Mouse (Mus musculus) ES-E14 (cell line): ENCODE data around the gene Ggcx. TPM values are rescaled to one million over a fixed set of nuclear protein-coding genes. Genes with fewer than 3 reads are reported as not detected.

Experiments
- DNase-seq: peaks from one replicate; pipeline ENCODE4 v3.0.0-alpha.2; 2013; ENCODE audit warnings: low read depth, low spot score
- H3K27ac ChIP-seq: 2 replicates; pipeline ENCODE4 v1.5.1; 2012; ENCODE audit warnings: low read depth, mild to moderate bottlenecking, low read length, moderate library complexity, mixed read lengths; ENCODE audit not compliant: poor library complexity, insufficient read depth, severe bottlenecking
- H3K36me3 ChIP-seq: 2 replicates; pipeline ENCODE4 v1.6.1; 2012; ENCODE audit warnings: mild to moderate bottlenecking, low read length, moderate library complexity, mixed read lengths; ENCODE audit not compliant: control insufficient read depth, poor library complexity, insufficient read depth, severe bottlenecking
- H3K4me1 ChIP-seq, 2 experiments: fragments of 150-350 bp in 1 of 2; sonication (generic) in 1 of 2; 2 replicates each; pipeline ENCODE4 v1.6.1; 2012; ENCODE audit warnings: low read length in 2 of 2, mild to moderate bottlenecking in 1 of 2, mixed read lengths in 1 of 2; ENCODE audit not compliant: control insufficient read depth in 2 of 2, insufficient read depth in 2 of 2, poor library complexity in 1 of 2
- H3K4me3 ChIP-seq, 2 experiments: fragments of 150-350 bp in 1 of 2; sonication (generic) in 1 of 2; 2 replicates each; pipeline ENCODE4 v1.5.1; 2012; ENCODE audit warnings: low read length in 2 of 2, low read depth in 1 of 2, mild to moderate bottlenecking in 1 of 2, mixed read lengths in 1 of 2; ENCODE audit not compliant: insufficient read depth in 1 of 2, poor library complexity in 1 of 2, severe bottlenecking in 1 of 2
- H3K9ac ChIP-seq: 2 replicates; pipeline ENCODE4 v1.6.1; 2012; ENCODE audit warnings: low read depth, mild to moderate bottlenecking, low read length, mixed read lengths; ENCODE audit not compliant: poor library complexity, insufficient read depth, severe bottlenecking
- H3K9me3 ChIP-seq: fragments of 150-350 bp; sonication (generic); 2 replicates; pipeline ENCODE4 v1.6.1; 2012; ENCODE audit warnings: low read depth, mild to moderate bottlenecking, low read length; ENCODE audit not compliant: control insufficient read depth, insufficient read depth
- CHD2 ChIP-seq: IDR thresholded peaks from 2 replicates; pipeline ENCODE4 v1.6.1; 2014; ENCODE audit warnings: mild to moderate bottlenecking, low read depth, low read length, inconsistent platforms
- HCFC1 ChIP-seq: IDR thresholded peaks from 2 replicates; pipeline ENCODE4 v1.6.1; 2012; ENCODE audit warnings: low read length, inconsistent platforms, borderline replicate concordance; ENCODE audit not compliant: insufficient read depth
- MAFK ChIP-seq: IDR thresholded peaks from 2 replicates; pipeline ENCODE4 v1.6.1; 2014; ENCODE audit warnings: mild to moderate bottlenecking, low read depth, low read length, inconsistent platforms; ENCODE audit not compliant: insufficient read depth
- ZC3H11A ChIP-seq: IDR thresholded peaks from 2 replicates; pipeline ENCODE4 v1.6.1; 2012; ENCODE audit warnings: low read depth, mild to moderate bottlenecking, inconsistent platforms, low read length, borderline replicate concordance
- ZNF384 ChIP-seq: IDR thresholded peaks from 2 replicates; pipeline ENCODE4 v1.6.1; 2012; ENCODE audit warnings: low read depth, low read length, inconsistent platforms
- in situ Hi-C, 2 experiments: fragments of 600-800 bp; cut with MboI; formaldehyde crosslinking; loops; one replicate each; pipeline ENCODE4 v1.15.1; 2025; ENCODE audit warnings: low sequenced_read_pairs in 2 of 2, inconsistent platforms in 1 of 2; ENCODE audit not compliant: unreplicated experiment in 2 of 2
- total RNA-seq: library from RNA; depleted of rRNA; stranded (reverse); fragments of 300-350 nt; gene quantifications from 2 replicates; pipeline ENCODE4 v1.2.3, GENCODE M21; 2012

Ggcx gene
- total RNA-seq, 1 experiment = 22.6 TPM

GRCm38 (mm10) chr6:72367460-72367974 lies 46.6 kb upstream of the Ggcx start:
- Histone ChIP-seq H3K9me3 (no peaks in the 10 kb centered on the region), H3K36me3 (no peaks in the 10 kb centered on the region), H3K4me1 (peaks cover 0 to 3% of the 10 kb centered on the region in 2 experiments; a peak in 1 of 4 replicates), H3K9ac (no peak overlapping the region), H3K27ac (no peak overlapping the region), H3K4me3 (no peak overlapping the region)
- no peak for DNase-seq
- TF ChIP-seq CHD2 = no peak
- TF ChIP-seq ZC3H11A = no peak
- TF ChIP-seq ZNF384 = no peak
- no peak for TF ChIP-seq MAFK
- TF ChIP-seq HCFC1 = no peak
- in situ Hi-C loops = no loop called here

- no peak overlapping the region for H3K27ac ChIP-seq
- peak overlapping the region in 1 of 2 experiments; percentile 17; a peak in 1 of 4 replicates for H3K4me3 ChIP-seq
- no peak overlapping the region for H3K9ac ChIP-seq
- H3K4me1 ChIP-seq = peaks cover 0 to 3% of the 10 kb centered on the region in 2 experiments; a peak in 1 of 4 replicates
- TF ChIP-seq ZC3H11A (no peak), CHD2 (no peak), ZNF384 (no peak), HCFC1 (no peak), MAFK (no peak)
- DNase-seq = no peak
- in situ Hi-C loops = no loop called here
- H3K36me3 ChIP-seq = no peaks in the 10 kb centered on the region
- H3K9me3 ChIP-seq = no peaks in the 10 kb centered on the region
Observed at GRCm38 (mm10) chr6:72369557-72369956, 44.6 kb upstream of the Ggcx start.

GRCm38 (mm10) chr6:72370091-72370490 lies 44.0 kb upstream of the Ggcx start:
- TF ChIP-seq MAFK (no peak), ZC3H11A (no peak), HCFC1 (no peak)
- DNase-seq = no peak
- peak overlapping the region in 1 of 2 experiments; percentile 17; a peak in 1 of 4 replicates for H3K4me3 ChIP-seq
- no peaks in the 10 kb centered on the region for H3K9me3 ChIP-seq
- in situ Hi-C loops = no loop called here
- H3K27ac ChIP-seq = no peak overlapping the region
- H3K9ac ChIP-seq = no peak overlapping the region
- H3K4me1 ChIP-seq = peaks cover 0 to 3% of the 10 kb centered on the region in 2 experiments; a peak in 1 of 4 replicates
- H3K36me3 ChIP-seq = no peaks in the 10 kb centered on the region

GRCm38 (mm10) chr6:72371147-72371546 lies 43.0 kb upstream of the Ggcx start:
- H3K27ac ChIP-seq = no peak overlapping the region
- DNase-seq = no peak

GRCm38 (mm10) chr6:72371571-72371970 lies 42.5 kb upstream of the Ggcx start:
- in situ Hi-C loops = no loop called here
- no peak for DNase-seq
- H3K9me3 ChIP-seq = no peaks in the 10 kb centered on the region
- H3K4me3 ChIP-seq = no peak overlapping the region
- no peaks in the 10 kb centered on the region for H3K36me3 ChIP-seq
- peaks cover 0 to 3% of the 10 kb centered on the region in 2 experiments; a peak in 1 of 4 replicates for H3K4me1 ChIP-seq
- H3K27ac ChIP-seq = no peak overlapping the region
- no peak for TF ChIP-seq ZNF384
- no peak for TF ChIP-seq ZC3H11A
- TF ChIP-seq MAFK = no peak
- TF ChIP-seq HCFC1 = no peak
- TF ChIP-seq CHD2 = no peak
- no peak overlapping the region for H3K9ac ChIP-seq

More at GRCm38 (mm10) chr6:72371147-72371546, 43.0 kb upstream of the Ggcx start:
- Histone ChIP-seq H3K4me3 (no peak overlapping the region), H3K4me1 (peaks cover 0 to 3% of the 10 kb centered on the region in 2 experiments; a peak in 1 of 4 replicates), H3K9ac (no peak overlapping the region), H3K36me3 (no peaks in the 10 kb centered on the region), H3K9me3 (no peaks in the 10 kb centered on the region)
- in situ Hi-C loops = no loop called here
- TF ChIP-seq MAFK = no peak
- TF ChIP-seq ZNF384 = no peak
- no peak for TF ChIP-seq CHD2
